Mouse (Mus musculus) megakaryocyte-erythroid progenitor cell, adult 5-6 weeks (primary cell): ENCODE results near the gene Tbc1d1. TPM values are rescaled to one million over a fixed set of nuclear protein-coding genes. Genes with fewer than 3 reads are reported as not detected.

Experiments
- ATAC-seq: replicated peaks from 2 replicates; pipeline ENCODE4 v1.8.0; 2016; ENCODE audit warnings: mild to moderate bottlenecking, inconsistent platforms; ENCODE audit not compliant: severe bottlenecking, poor library complexity, low FRiP score, low TSS enrichment
- total RNA-seq, 2 experiments: library from RNA; stranded (forward) in 1 of 2; stranded (reverse) in 1 of 2; fragments of 200-1000, 215-1000 nt in 1 of 2; fragments of >200 nt in 1 of 2; fragmentation: Nextera tagmentation in 1 of 2; gene quantifications; 2 replicates each; pipeline ENCODE4 v1.2.3; 2014 to 2017

Tbc1d1 gene
- total RNA-seq, 2 experiments from 2014 or later: 6.7 to 15.9 TPM

GRCm38 (mm10) chr5:64391346-64391745, 235.2 kb downstream of the Tbc1d1 start:
- ATAC-seq: no peak

- ATAC-seq: no peak
Observed at GRCm38 (mm10) chr5:64392426-64393020, 236.4 kb downstream of the Tbc1d1 start.

DNA sequence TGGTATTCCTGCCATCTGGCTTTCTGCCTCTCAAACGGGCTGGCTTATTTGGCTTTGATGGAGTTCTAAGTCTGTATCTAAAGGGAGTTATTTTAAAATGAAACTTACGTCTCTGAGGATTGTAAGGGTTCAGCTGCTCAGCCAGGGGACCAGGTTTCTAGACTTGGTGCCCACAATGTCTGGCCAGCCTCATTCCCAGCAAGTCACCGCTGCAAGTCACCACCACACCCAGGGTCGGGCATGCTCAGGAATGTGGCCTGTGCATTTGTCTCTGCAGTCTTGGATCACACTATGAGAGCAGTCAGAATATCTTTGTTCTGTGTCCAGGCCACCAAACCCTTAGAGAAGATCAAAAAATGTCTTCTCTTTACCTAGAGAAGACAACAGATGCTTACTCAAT, 237.4 kb downstream of the Tbc1d1 start:
- no peak for ATAC-seq

- no peak for ATAC-seq
Observed at GRCm38 (mm10) chr5:64398155-64398554, 242.1 kb downstream of the Tbc1d1 start.

- no peak for ATAC-seq
Observed at GRCm38 (mm10) chr5:64400742-64401141, 244.6 kb downstream of the Tbc1d1 start.

Other genes starting within 250 kb of the Tbc1d1 start
- gene Rell1, start 187.4 kb upstream of the Tbc1d1 start, total RNA-seq (2014; fragmentation: Nextera tagmentation): 7.0 and 8.5 TPM in 2 replicates
- 13.1 and 14.6 TPM in 2 replicates for gene Rell1, start 187.4 kb upstream of the Tbc1d1 start, total RNA-seq (2017)
- gene Pgm2, start 63.4 kb upstream of the Tbc1d1 start, total RNA-seq (2014; fragmentation: Nextera tagmentation): 44.1 and 49.9 TPM in 2 replicates
- 63.1 and 65.8 TPM in 2 replicates for gene Pgm2, start 63.4 kb upstream of the Tbc1d1 start, total RNA-seq (2017)